Mouse (Mus musculus) heart, adult 2 months (tissue): ENCODE results near the gene Olfr615.

Source experiments
- CTCF ChIP-seq: fragments of 200-600 bp; IDR thresholded peaks from 2 replicates; pipeline ENCODE4 v1.8.1; 2022; ENCODE audit warnings: antibody characterized with exemption, mild to moderate bottlenecking, moderate library complexity
- EP300 ChIP-seq: fragments of 200-500 bp; IDR thresholded peaks from 2 replicates; pipeline ENCODE4 v1.6.1; 2011; ENCODE audit warnings: low read depth, low read length, control low read depth; ENCODE audit not compliant: insufficient read depth

GRCm38 (mm10) chr7:103612434-103612833 lies 56.6 kb downstream of the Olfr615 start, which contains the start of gene Olfr620:
- TF ChIP-seq CTCF: no peak
- no peak for TF ChIP-seq EP300
